Mouse (Mus musculus): Measurements from ENCODE around the gene Tor1aip2. TPM values are rescaled to one million over a fixed set of nuclear protein-coding genes. Genes with fewer than 3 reads are reported as not detected.
"Not testable (repeated sequence)": the region's sequence is repeated elsewhere in the genome, so short reads cannot be mapped to it uniquely, and the experiment has no call there.

Tor1aip2 gene
- polyA plus RNA-seq, 1 experiment from 2014 or later: 118 TPM

DNA sequence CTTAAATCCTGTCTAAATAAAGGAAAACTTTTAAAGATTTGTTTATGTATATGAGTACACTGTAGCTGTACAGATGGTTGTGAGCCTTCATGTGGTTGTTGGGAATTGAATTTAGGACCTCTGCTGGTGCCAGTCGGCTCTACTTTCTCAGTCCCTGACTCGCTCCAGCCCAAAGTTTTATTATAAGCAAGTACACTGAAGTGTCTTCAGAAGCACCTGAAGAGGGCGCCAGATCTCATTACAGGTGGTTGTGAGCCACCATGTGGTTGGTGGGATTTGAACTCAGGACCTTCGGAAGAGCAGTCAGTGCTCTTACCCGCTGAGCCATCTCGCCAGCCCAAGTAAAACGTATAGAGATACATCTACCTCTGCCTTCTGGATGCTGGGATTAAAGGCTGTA is 4.8 kb downstream of the Tor1aip2 start:
- not testable (repeated sequence) for ATAC-seq (ENCODE audit: low FRiP score, low TSS enrichment); H3K36me3 ChIP-seq (ENCODE audit: insufficient read depth, low read length); H3K9ac ChIP-seq (replicated peaks; ENCODE audit: low read length); H3K27me3 ChIP-seq (ENCODE audit: insufficient read depth, low read length); H3K9me3 ChIP-seq (ENCODE audit: low read length); H3K4me3 ChIP-seq (ENCODE audit: low read length); H3K4me2 ChIP-seq (replicated peaks; ENCODE audit: low read depth, low read length); H3K27ac ChIP-seq (ENCODE audit: low read length)
- 73% methylated on average over 7 of the region's 7 CpGs for WGBS
- H3K4me1 ChIP-seq (ENCODE audit: insufficient read depth, low read length): peaks cover 38% of the 10 kb centered on the region

DNA sequence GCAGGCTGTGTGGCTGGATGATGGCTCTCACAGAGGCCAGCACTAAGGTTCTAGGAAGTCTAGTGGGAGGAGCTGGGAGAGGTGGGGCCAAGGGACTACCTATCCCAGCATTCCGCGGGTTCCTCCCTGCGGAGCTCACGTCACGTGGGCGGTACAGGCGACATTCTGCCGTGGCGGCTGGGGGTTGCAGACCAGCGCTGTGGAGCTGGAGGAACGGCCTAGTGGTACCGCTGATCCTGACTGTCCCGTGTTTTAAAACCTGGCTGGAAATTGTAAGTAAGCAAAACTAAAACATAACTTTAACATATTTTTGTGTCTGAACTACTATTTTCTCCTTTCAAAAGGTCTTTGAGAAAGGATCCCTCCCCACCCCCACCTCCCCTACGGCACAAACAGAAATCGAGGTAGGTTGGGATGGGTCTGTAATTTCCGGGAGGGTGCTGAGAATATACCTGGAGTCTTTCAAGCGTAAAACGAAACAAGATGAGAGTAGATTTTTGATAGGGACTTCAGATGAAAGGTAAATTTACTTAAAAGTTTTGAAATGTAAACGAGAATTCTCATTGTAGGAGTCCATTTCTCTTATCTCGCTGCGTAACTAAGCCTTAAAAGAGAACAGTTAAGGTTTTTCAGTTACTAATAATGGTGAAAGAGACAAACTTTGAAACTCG is 5.7 kb downstream of the Tor1aip2 start:
- Histone ChIP-seq H3K27me3 (ENCODE audit: insufficient read depth, low read length) (no peaks in the 10 kb centered on the region), H3K9ac (replicated peaks; ENCODE audit: low read length) (peak overlapping the region; percentile 76), H3K9me3 (ENCODE audit: low read length) (no peaks in the 10 kb centered on the region), H3K27ac (ENCODE audit: low read length) (peak overlapping the region; percentile 72), H3K36me3 (ENCODE audit: insufficient read depth, low read length) (peaks cover 5% of the 10 kb centered on the region; the same call in 1 of the 2 replicates), H3K4me2 (replicated peaks; ENCODE audit: low read depth, low read length) (peak overlapping the region; percentile 84), H3K4me1 (ENCODE audit: insufficient read depth, low read length) (peaks cover 40% of the 10 kb centered on the region), H3K4me3 (ENCODE audit: low read length) (peak overlapping the region; percentile 81)
- peak; percentile 85 for ATAC-seq (ENCODE audit: low FRiP score, low TSS enrichment)
- 2% methylated on average over 22 of the region's 22 CpGs for WGBS

DNA sequence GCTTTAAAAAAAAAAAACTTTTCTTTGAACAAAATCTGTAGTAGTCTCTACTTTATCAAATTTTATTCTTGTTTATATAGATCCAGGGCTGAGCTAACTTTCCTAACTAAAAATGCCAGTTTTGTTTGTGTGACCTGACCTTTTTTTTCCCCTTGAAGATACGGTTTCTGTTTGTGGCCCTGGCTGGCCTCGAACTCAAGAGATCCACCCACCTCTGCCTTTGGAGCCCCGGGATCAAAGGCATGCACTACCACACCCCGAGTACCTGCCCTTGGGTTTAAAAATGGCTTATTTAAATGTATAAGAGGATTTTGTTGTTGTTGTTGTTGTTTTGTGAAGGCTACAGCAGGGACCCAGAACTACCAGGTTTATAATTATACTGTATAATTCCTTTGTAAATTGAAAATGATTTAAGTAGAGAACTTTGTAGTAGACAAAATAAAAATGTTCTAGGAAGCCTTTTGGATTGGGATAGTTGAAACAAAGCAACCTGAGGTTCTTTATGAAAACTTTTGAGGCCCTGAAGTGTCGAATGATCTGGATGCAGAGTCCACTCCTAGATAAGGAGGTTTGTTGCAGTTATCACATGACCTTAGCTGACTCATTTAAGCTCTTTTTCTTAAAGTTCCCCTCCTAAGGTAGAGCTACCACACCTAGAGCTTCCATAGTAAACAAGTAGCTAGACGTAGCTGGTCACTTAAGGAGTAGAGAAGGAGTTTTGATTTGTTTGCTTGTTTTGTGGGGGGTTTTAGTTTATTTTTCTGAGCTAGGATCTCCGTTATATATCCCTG is 6.4 kb downstream of the Tor1aip2 start:
- Histone ChIP-seq H3K9ac (replicated peaks; ENCODE audit: low read length) (peak overlapping the region; percentile 67), H3K27ac (ENCODE audit: low read length) (no peak overlapping the region), H3K9me3 (ENCODE audit: low read length) (no peaks in the 10 kb centered on the region), H3K4me2 (replicated peaks; ENCODE audit: low read depth, low read length) (peak overlapping the region; percentile 84), H3K4me3 (ENCODE audit: low read length) (peak overlapping the region; percentile 53), H3K27me3 (ENCODE audit: insufficient read depth, low read length) (no peaks in the 10 kb centered on the region), H3K4me1 (ENCODE audit: insufficient read depth, low read length) (peaks cover 44% of the 10 kb centered on the region), H3K36me3 (ENCODE audit: insufficient read depth, low read length) (peaks cover 5% of the 10 kb centered on the region; the same call in 1 of the 2 replicates)
- WGBS: 26% methylated on average over 7 of the region's 7 CpGs
- no peak for ATAC-seq (ENCODE audit: low FRiP score, low TSS enrichment)

DNA sequence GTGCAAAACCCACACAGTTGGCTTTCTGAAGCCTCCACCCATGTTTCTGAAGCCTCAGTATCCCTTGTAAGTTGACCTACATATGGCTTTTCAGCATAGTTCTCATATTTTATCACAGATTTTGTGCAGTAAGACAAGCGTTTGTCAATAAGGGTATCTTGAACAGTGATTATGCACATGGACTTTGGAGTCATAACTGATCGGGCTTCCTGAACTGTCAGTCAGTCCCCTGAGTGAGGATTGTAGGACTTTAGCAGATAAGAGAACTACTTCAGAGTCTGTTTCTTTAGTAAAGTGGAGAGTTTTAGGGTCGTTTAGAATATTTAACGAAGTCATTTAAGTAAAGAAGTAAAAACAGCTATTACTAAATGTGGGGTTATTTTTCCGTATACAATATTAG is 7.3 kb downstream of the Tor1aip2 start:
- Histone ChIP-seq H3K27ac (ENCODE audit: low read length) (0 out of 2 replicates have a peak overlapping the region, but pooled peaks have one; percentile 3), H3K27me3 (ENCODE audit: insufficient read depth, low read length) (no peaks in the 10 kb centered on the region), H3K9me3 (ENCODE audit: low read length) (no peaks in the 10 kb centered on the region), H3K36me3 (ENCODE audit: insufficient read depth, low read length) (peaks cover 9% of the 10 kb centered on the region; the same call in 1 of the 2 replicates), H3K9ac (replicated peaks; ENCODE audit: low read length) (no peak overlapping the region), H3K4me2 (replicated peaks; ENCODE audit: low read depth, low read length) (peak overlapping the region; percentile 84), H3K4me3 (ENCODE audit: low read length) (peak overlapping the region; percentile 53; the same call in 1 of the 2 replicates), H3K4me1 (ENCODE audit: insufficient read depth, low read length) (peaks cover 40% of the 10 kb centered on the region)
- no peak for ATAC-seq (ENCODE audit: low FRiP score, low TSS enrichment)
- 89% methylated on average over 5 of the region's 5 CpGs for WGBS

DNA sequence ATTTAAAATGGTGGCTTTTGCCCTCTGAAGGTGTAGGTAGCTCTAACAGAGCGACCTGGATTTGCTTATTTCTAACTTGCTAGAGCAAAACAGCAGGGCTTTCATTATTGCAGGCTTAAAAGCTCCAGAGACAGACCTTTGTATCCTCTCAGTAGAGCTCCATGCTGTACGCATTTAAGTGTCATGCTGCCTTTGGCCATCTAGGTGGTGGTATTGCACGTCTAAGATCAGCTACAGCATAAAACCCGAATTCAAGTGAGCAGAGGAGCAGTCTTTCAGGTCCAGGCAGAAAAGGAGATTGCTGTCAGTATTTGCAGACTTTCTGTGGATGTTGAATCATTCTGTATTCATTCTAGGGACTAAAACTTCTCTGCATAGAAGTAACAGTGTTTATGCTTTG is 7.8 kb downstream of the Tor1aip2 start:
- no peak overlapping the region for H3K4me3 ChIP-seq (ENCODE audit: low read length)
- H3K9ac ChIP-seq (replicated peaks; ENCODE audit: low read length): no peak overlapping the region
- whole genome bisulfite sequencing: 24% methylated on average over 4 of the region's 4 CpGs
- H3K27ac ChIP-seq (ENCODE audit: low read length): no peak overlapping the region
- H3K27me3 ChIP-seq (ENCODE audit: insufficient read depth, low read length): no peaks in the 10 kb centered on the region
- peaks cover 13% of the 10 kb centered on the region; the same call in 1 of the 2 replicates for H3K36me3 ChIP-seq (ENCODE audit: insufficient read depth, low read length)
- no peaks in the 10 kb centered on the region for H3K9me3 ChIP-seq (ENCODE audit: low read length)
- no peak overlapping the region for H3K4me2 ChIP-seq (replicated peaks; ENCODE audit: low read depth, low read length)
- no peak for ATAC-seq (ENCODE audit: low FRiP score, low TSS enrichment)
- H3K4me1 ChIP-seq (ENCODE audit: insufficient read depth, low read length): peaks cover 40% of the 10 kb centered on the region

DNA sequence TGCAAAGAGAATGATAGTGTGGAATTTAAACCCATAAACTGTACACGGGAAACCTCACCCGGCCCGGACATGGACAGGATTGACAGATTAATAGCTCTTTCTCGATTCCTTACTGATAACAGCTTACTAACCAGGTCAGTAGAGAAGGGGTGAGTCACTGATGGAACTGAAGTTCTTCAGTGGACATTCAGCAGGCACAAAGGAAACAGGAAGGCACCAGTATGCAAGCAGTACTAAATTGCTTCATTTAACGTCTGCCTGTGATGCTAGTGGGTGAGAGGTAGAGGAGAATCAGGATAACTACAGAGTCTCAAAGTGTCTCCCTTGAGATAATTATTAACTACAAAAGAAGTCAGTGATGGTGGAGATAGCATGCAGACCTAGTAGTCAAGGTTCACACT is 9.0 kb downstream of the Tor1aip2 start:
- no peaks in the 10 kb centered on the region for H3K9me3 ChIP-seq (ENCODE audit: low read length)
- H3K4me3 ChIP-seq (ENCODE audit: low read length): no peak overlapping the region
- no peaks in the 10 kb centered on the region for H3K27me3 ChIP-seq (ENCODE audit: insufficient read depth, low read length)
- H3K36me3 ChIP-seq (ENCODE audit: insufficient read depth, low read length): peaks cover 17% of the 10 kb centered on the region; the same call in 1 of the 2 replicates
- H3K9ac ChIP-seq (replicated peaks; ENCODE audit: low read length): no peak overlapping the region
- H3K4me2 ChIP-seq (replicated peaks; ENCODE audit: low read depth, low read length): no peak overlapping the region
- whole genome bisulfite sequencing: 36% methylated on average over 5 of the region's 5 CpGs
- H3K27ac ChIP-seq (ENCODE audit: low read length): no peak overlapping the region
- ATAC-seq (ENCODE audit: low FRiP score, low TSS enrichment): no peak
- H3K4me1 ChIP-seq (ENCODE audit: insufficient read depth, low read length): peaks cover 40% of the 10 kb centered on the region

DNA sequence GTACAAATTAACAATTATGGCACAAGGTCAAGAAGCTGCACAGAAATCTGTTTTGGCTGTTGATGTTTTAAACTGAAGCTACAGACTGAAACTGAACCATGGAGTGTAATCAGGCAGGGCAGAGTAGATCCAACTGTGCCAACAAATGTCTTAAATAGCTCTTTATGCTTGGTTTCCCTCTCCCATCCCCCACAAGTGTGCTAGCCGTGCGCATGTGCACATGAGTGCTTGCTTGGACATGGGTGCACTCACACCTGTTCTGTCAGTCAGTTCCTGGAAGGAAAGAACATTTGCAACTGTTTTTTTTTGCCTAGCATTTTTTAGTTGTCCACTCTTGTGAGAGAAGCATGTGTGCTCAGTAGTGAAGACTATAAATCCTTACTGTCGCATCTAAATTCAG is 11.5 kb downstream of the Tor1aip2 start:
- WGBS: 61% methylated on average over 3 of the region's 3 CpGs
- Histone ChIP-seq H3K27ac (ENCODE audit: low read length) (no peak overlapping the region), H3K36me3 (ENCODE audit: insufficient read depth, low read length) (peaks cover 27% of the 10 kb centered on the region; the same call in 1 of the 2 replicates)

DNA sequence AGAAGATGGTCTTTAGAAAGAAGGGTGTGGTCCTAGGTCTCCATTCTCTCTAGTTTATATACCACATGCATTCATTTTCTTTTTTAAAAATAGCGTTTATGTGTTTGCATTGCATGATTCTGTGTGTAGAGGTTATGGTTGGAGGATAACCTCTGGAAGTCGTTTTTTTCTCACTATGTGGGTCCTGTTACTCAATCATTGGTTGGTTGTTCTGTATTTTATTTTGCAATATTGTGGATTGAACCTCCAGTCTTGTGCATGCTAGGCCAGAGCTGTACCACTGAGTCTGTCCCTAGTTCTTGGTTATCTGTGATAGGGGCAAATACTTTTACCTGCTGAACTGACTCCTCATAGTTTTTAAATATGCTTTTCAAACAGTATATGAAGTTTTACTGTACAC is 23.0 kb downstream of the Tor1aip2 start:
- ATAC-seq (ENCODE audit: low FRiP score, low TSS enrichment): no peak
- Histone ChIP-seq H3K4me1 (ENCODE audit: insufficient read depth, low read length) (no peaks in the 10 kb centered on the region), H3K4me2 (replicated peaks; ENCODE audit: low read depth, low read length) (no peak overlapping the region), H3K27me3 (ENCODE audit: insufficient read depth, low read length) (no peaks in the 10 kb centered on the region), H3K27ac (ENCODE audit: low read length) (no peak overlapping the region), H3K9me3 (ENCODE audit: low read length) (no peaks in the 10 kb centered on the region), H3K36me3 (ENCODE audit: insufficient read depth, low read length) (peaks cover 19% of the 10 kb centered on the region), H3K9ac (replicated peaks; ENCODE audit: low read length) (no peak overlapping the region), H3K4me3 (ENCODE audit: low read length) (no peak overlapping the region)
- 94% methylated on average over 2 of the region's 2 CpGs for WGBS

More for the DNA sequence above, 11.5 kb downstream of the Tor1aip2 start:
- H3K4me3 ChIP-seq (ENCODE audit: low read length): no peak overlapping the region
- H3K9ac ChIP-seq (replicated peaks; ENCODE audit: low read length): no peak overlapping the region
- H3K27me3 ChIP-seq (ENCODE audit: insufficient read depth, low read length): no peaks in the 10 kb centered on the region
- no peak for ATAC-seq (ENCODE audit: low FRiP score, low TSS enrichment)
- no peak overlapping the region for H3K4me2 ChIP-seq (replicated peaks; ENCODE audit: low read depth, low read length)
- H3K9me3 ChIP-seq (ENCODE audit: low read length): no peaks in the 10 kb centered on the region
- peaks cover 33% of the 10 kb centered on the region for H3K4me1 ChIP-seq (ENCODE audit: insufficient read depth, low read length)

DNA sequence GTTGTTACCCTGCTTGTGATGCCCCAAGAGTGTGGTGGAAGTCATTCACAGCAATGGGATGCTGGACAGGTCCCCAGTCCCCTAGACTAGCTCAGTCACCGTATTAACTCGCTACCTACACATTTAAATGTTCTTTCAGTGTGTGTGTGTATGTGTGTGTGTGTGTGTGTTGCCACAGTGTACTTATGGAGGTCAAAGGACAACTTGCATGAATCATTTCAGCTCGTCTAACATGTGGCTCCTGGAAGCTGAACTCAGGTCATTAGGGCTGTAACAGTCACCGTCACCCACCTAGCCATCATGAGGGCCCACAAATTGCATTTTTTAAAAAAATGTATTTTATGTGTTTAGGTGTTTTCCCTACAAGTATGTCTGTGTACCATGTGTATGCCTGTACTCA is 27.0 kb downstream of the Tor1aip2 start:
- Histone ChIP-seq H3K27ac (ENCODE audit: low read length) (no peak overlapping the region), H3K4me2 (replicated peaks; ENCODE audit: low read depth, low read length) (no peak overlapping the region), H3K4me1 (ENCODE audit: insufficient read depth, low read length) (no peaks in the 10 kb centered on the region), H3K27me3 (ENCODE audit: insufficient read depth, low read length) (no peaks in the 10 kb centered on the region), H3K9me3 (ENCODE audit: low read length) (no peaks in the 10 kb centered on the region), H3K4me3 (ENCODE audit: low read length) (no peak overlapping the region), H3K9ac (replicated peaks; ENCODE audit: low read length) (no peak overlapping the region), H3K36me3 (ENCODE audit: insufficient read depth, low read length) (peaks cover 35% of the 10 kb centered on the region)
- ATAC-seq (ENCODE audit: low FRiP score, low TSS enrichment): no peak
- WGBS: 85% methylated on average over 4 of the region's 4 CpGs

DNA sequence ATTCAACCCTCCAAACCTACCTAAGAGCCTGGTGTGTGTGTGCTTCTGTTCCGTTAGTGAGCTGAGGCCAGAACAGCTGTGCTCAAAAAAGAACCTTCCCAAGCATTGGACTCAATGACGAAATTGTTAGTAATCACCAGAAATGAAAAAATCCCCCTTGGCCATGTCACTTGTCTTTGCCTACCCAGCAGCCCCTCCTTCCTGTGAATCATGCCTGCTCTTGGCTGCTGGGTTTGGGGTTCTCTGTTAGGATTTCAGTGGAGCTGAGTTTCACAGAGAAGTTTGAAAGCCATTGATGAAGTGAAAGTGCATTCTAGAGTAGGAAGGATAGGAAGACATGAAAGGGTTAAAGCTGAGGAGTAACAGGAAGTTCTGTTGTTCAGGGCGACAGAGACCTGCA is 30.9 kb downstream of the Tor1aip2 start:
- no peak overlapping the region for H3K4me2 ChIP-seq (replicated peaks; ENCODE audit: low read depth, low read length)
- no peak overlapping the region for H3K4me3 ChIP-seq (ENCODE audit: low read length)
- no peaks in the 10 kb centered on the region for H3K27me3 ChIP-seq (ENCODE audit: insufficient read depth, low read length)
- peaks cover 38% of the 10 kb centered on the region for H3K36me3 ChIP-seq (ENCODE audit: insufficient read depth, low read length)
- 65% methylated on average over 3 of the region's 3 CpGs for WGBS
- no peaks in the 10 kb centered on the region for H3K9me3 ChIP-seq (ENCODE audit: low read length)
- no peak overlapping the region for H3K9ac ChIP-seq (replicated peaks; ENCODE audit: low read length)
- no peaks in the 10 kb centered on the region for H3K4me1 ChIP-seq (ENCODE audit: insufficient read depth, low read length)
- no peak overlapping the region for H3K27ac ChIP-seq (ENCODE audit: low read length)
- ATAC-seq (ENCODE audit: low FRiP score, low TSS enrichment): no peak

Data from kidney, embryonic 16.5 days (tissue).